Mouse (Mus musculus): Measurements from ENCODE around the gene Gjb3.
A peak's percentile ranks its signal among the peaks of the same experiment; 100 is the strongest.

The Gjb3 gene

DNA sequence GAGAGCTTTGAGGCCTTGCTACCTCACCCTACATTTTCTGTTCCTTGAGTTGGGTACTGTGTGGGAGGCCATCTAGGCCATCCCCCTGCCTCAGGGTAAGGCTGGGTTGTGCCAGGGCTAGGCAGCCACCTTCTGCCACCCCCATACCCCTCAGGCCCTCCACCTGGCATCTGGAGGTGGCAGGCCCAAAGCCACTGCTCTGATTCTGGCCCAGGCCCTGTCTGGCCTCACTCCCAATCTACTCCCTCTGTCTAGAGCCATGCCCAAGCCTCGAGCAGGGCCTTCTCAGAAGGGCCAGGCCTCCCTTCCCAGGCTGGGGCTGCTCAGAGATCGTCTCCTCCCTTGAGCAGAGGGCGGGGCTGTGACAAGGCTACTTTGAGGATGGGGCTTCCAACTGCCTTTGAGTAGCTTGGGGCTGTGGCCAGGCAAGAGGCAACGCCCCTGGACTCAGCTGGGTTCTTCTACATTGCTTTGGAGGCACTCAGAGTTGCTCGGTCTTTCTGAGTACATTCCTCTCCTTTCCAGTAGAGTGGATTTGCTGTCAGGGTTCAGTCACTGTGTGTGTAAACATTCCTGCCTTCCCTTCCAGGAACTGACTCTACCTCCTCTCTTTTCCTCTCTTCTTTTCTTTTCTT lies 4.3 kb upstream of the Gjb3 start:
- no peak for DNase-seq

GRCm38 (mm10) chr4:127331171-127331570 lies 527 bp upstream of the Gjb3 start:
- DNase-seq, result no peak

- DNase-seq, result no peak
These were observed 893 bp downstream of the Gjb3 start for GRCm38 (mm10) chr4:127329751-127330150.

GRCm38 (mm10) chr4:127329046-127329445 lies 1.6 kb downstream of the Gjb3 start:
- no peak for DNase-seq

DNA sequence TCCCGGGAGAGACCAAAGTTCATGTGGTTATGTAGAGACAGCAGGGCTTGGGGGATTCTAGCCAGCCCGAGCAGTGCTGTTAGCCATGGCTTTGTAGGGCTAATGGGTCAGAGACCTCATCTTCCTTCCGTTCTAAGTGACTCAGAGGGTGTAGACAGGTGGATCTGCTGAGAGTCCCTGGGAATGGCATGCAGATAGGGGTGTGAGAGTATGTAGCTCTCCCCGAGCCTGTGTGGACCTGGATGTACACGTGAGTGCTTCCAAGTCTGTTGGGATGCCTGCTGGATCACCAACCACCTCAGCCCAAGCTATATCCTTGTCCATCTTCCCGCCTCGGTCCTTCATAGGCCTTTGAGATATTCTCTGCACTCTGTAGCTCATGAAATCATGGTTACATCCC lies 2.3 kb downstream of the Gjb3 start:
- DNase-seq, result no peak

DNA sequence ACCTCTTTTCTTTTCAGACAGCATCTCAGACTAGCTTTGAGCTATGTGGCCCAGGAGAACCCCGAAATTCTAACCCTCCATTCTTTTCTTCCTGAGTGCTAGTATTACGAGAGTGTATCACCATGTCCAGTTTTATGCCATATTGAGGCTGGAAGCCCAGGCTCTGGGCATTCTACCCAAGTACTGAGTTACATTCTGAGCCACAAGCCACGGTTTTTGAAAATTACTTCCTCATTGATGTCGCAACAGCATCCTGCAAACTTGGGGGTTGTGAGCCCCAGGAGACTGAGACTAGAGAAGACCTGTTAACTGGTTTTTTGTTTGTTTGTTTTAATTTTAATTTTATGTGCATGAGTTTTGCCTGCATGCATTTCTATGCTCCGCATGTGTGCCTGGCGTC lies 2.9 kb downstream of the Gjb3 start:
- DNase-seq, result no peak

DNA sequence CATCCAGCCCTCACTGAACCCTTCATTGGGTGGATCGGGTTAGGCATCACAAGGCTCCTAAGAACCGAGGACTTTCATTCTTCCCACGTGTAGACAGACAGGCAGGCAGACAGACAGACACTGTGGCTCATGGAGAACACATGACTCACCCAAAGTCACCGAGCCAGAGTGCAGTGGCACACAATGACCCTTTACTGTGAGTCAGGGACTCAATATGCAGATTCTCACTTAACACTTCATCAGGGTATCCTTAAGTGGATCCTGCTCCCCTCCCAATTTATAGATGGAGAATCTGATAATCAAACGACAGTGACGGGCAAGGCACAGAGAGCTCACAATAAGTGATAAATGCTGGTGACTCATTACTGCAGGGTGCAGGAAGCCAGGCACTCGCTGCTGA lies 3.4 kb downstream of the Gjb3 start:
- no peak for DNase-seq

DNA sequence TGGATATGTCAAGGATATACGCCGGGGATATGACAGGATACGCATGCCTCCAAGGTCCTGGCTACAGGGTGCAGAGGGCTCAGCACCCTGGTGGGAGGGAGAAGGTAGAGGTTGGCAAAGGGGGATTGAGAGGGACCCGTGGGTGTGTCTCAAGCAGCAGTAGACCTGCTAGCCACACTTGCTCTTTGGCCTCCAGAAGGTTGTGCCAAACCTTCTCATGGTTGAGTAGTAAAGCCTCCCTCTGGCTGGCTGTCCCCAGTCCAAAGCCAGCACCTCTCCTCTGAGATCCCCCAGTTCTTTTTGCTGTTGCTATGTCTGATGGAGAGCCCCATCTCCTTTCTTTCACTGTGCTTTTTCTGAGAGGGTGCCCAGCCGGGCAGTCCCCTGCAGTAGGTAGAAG lies 5.4 kb downstream of the Gjb3 start:
- DNase-seq, result no peak

DNA sequence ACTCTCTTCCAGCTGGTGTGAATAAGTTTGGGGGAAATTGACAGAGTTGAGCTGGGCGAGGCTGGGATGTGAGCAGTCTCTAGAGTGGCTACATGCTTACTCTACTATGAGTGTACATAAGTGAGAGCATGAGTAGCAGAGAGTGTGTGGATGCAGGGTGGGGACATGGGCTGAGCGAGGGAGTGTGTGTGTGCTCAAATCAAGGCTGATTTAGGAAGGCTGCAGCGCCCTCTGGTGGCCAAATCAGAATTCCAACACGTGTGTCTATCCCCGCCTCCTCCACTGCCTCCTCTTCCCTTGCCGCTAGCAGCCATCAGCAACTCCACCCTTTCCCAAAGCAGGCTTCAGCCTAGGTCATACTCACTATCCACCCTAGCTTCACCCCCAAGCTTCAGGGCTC lies 5.9 kb downstream of the Gjb3 start:
- peak; percentile 20 for DNase-seq

DNA sequence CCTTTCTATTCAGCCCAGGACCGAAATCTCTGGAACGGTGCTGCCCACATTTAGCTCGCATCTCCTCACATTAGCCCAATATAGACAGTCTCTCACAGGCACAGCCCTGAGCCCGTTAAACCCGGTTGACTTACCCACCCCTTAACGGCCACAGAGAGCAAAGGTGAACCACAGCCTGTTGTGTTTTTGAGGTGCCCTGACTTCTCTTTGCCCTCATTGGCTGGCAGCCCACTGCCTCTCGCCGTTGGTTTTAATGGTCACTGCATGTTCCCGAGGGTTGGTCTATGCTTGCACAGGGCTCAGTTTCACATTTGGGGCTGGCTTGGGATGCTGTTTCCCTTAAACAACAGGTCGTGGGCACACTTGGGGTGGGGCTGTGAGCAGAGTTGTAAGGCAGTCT lies 6.3 kb downstream of the Gjb3 start:
- DNase-seq, result peak; percentile 38

- no peak for DNase-seq
These were observed 7.0 kb downstream of the Gjb3 start for GRCm38 (mm10) chr4:127323651-127324050.

DNA sequence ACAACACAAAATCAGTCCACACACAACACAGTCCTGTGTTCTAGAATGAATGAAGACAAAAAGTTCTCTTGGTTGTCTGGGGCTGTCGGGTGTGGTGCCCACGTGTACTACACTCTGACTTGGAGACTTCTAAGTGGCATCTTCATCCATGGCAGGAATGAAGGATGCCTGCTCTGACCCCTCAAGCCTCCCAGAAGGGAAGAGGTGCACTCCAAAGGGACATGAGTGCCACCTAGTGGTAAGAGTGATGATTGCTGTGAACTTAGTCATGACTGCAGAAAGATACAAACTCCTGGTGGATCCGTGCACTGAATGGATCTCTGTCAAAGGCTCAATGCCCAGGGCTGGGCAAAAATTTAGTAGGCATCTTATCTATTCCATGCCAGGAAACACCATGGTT lies 11.0 kb downstream of the Gjb3 start:
- DNase-seq, result peak; percentile 21

GRCm38 (mm10) chr4:127317143-127317542 lies 13.5 kb downstream of the Gjb3 start:
- no peak for DNase-seq

DNA sequence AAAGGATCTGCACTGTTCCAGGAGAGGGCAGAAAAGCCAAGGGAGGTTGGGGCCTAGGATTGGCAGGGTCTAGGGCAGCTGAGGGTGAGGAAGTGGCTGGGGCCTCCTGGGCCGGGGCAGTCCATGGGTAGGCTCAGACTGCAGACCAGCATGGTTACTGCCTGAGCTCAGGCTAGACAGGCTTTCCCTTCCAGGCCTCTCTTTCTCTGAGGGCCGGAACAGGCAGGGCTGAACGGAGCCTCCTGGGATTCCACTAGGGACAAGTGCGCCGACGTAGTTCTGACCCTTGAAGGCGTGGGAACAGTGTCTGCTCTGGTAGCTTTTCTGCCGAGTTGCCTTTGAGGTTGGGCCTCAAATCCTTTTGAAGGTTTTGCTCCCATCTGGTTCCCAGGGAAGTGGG lies 14.9 kb downstream of the Gjb3 start:
- no peak for DNase-seq

- DNase-seq, result no peak
These were observed 16.1 kb downstream of the Gjb3 start for GRCm38 (mm10) chr4:127314585-127314984.

- peak; percentile 64 for DNase-seq
These were observed 16.8 kb downstream of the Gjb3 start, which contains the start of gene Gja4 for GRCm38 (mm10) chr4:127313861-127314260. Gene Gja4 (minus strand): TSS chr4:127314039.

DNA sequence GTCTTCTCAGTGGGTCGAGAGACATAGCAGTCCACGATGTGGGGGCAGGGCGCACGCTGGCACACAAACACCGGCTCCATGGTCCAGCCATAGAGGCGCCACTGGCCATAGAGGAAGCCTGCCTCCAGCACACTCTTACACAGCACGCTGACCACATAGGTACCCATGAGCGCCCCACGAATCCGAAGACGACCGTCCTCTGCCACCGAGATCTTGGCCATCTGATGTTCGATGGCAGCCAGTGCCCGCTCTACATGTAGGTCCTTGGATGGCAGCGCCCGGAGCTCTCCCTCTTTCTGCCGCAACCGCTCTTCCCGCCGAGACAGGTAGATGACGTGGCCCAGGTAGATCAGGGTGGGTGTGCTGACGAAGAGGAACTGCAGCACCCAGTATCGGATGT lies 18.3 kb downstream of the Gjb3 start:
- DNase-seq, result no peak

GRCm38 (mm10) chr4:127311561-127311960 lies 19.1 kb downstream of the Gjb3 start:
- no peak for DNase-seq

GRCm38 (mm10) chr4:127306915-127307314 lies 23.7 kb downstream of the Gjb3 start:
- DNase-seq, result no peak

GRCm38 (mm10) chr4:127303796-127304195 lies 26.8 kb downstream of the Gjb3 start:
- DNase-seq, result peak; percentile 35

DNA sequence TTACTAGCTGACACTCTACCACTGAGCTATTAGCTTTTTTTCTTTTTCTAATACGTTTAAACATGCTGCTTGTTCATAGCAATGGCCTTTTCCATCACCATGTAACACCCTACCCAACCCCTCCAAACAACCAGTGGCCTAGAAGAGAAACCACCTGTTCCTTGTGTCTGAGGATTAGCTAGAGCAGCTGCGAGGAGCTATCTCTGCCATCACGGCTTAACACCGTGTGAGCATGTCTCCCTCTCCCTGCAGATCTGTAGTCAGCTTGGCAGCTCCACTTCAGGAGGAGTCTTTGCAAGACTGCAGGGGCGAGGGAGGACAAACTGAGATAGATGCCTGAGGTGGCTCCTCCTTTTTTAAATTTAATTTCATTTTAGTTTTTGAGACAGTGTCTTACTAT lies 30.1 kb downstream of the Gjb3 start:
- DNase-seq, result no peak

DNA sequence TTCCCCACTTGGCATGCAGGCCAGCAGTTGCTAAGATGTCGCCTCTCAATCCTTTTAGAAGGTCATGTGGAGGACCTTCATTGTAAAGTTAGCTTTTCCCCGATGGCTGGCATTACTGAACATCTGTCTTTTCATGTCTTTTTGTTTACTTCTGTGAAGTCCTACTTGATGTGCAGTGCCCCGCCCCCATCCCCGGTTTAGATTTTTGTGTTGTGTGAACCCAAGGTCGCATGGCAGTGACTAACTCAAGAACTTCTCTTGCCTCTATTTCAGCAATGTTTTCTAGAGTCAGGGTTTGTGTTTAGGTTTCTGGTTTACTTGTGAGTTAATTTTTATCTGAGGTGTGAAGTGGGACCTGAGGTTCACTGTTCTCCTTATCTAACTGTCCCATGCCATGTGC lies 38.0 kb downstream of the Gjb3 start:
- no peak for DNase-seq

DNA sequence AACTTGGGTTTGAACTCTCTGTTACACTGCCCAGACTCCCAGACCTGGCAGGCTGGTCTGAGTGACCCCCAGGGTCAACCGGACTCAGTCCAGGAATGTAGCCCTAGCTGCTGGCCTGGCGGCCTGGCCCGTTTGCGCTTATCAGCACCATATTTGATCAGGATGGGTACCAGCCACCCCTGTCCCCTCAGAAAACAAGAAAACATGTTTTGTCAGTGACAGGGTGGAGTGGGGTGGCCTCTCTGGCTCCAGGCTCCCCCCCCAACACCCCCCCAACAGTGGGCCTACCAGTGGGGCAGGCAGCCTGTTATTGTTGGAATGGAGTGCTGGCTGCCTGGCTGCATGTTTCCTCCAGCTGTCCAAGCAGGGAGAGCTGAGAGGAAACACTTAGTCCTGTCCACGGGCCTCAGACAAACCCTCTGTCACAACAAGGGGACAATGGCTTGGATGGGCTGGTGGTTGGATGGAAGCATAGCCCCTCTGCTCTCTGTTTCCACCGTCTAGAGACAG lies 41.5 kb downstream of the Gjb3 start:
- DNase-seq, result peak; percentile 33

- no peak for DNase-seq
These were observed 43.7 kb downstream of the Gjb3 start for GRCm38 (mm10) chr4:127286907-127287306.

GRCm38 (mm10) chr4:127279241-127279640 lies 51.4 kb downstream of the Gjb3 start:
- DNase-seq, result no peak
